Mouse (Mus musculus): ENCODE results near the gene Atp6v0b.

GRCm38 (mm10) chr4:117849506-117849905, 37.6 kb downstream of the Atp6v0b start:
- TF ChIP-seq CTCF (IDR thresholded peaks at IDR 0.05; ENCODE audit: control insufficient read depth, insufficient read depth, insufficient read length) (no peak), USF1 (IDR thresholded peaks at IDR 0.05; ENCODE audit: low read depth) (no peak), FOSL1 (IDR thresholded peaks at IDR 0.05; ENCODE audit: insufficient read depth, low read length, poor library complexity, severe bottlenecking) (no peak)
